Mouse (Mus musculus) testis, adult 2 months (tissue): ENCODE data around the gene Hspa1l.

ENCODE experiments used
- CTCF ChIP-seq: fragments of 200-500 bp; IDR thresholded peaks from 2 replicates; pipeline ENCODE4 v1.5.1; 2012; ENCODE audit warnings: low read depth, mild to moderate bottlenecking, inconsistent platforms, low read length, moderate library complexity; ENCODE audit not compliant: control insufficient read depth, insufficient read depth, insufficient replicate concordance
- POLR2A ChIP-seq: fragments of 200-500 bp; IDR thresholded peaks from 2 replicates; pipeline ENCODE4 v1.6.1; 2012; ENCODE audit warnings: low read depth, mild to moderate bottlenecking, inconsistent platforms, low read length, moderate library complexity; ENCODE audit not compliant: control insufficient read depth

DNA sequence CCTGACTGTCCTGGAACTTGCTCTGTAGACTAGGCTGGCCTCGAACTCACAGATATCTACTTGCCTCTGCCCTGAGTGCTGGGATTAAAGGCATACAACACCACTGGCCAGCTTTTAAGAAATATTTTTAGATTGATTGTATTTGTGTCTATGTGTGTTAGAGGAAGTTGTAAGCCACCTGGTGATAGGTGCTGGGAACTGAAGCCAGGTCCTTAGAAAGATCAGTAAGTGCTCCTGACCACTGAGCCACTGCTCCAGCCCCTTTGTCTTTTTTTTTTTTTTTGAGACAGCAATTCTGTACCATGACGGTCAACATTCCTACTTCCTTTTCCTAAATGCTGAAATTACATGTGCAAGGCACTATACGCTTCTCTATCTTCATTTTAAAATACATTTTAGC is 19.2 kb upstream of the Hspa1l start:
- TF ChIP-seq CTCF, result no peak
- no peak for TF ChIP-seq POLR2A
